In genomic region chr9:121187811-121188210, GRCm38 (mm10) we compare ENCODE assay signal across 19 mouse cellular contexts.
DNase-seq lines count a peak whose midpoint lies in the region; ATAC-seq lines count a peak whose summit lies in the region.
"Had no signal": no experiment of that assay in that cellular context is flagged by ENCODE, and none has a peak within 500 bp of the region (broad histone marks: within the 10 kb centered on the region; RNA-seq: fewer than 3 reads in every experiment).

No protein-coding gene starts in this region.

- 0 out of 2 replicates have a peak, but pooled peaks have one; percentile 50 for ATAC-seq in frontal cortex, adult (ENCODE audit: low TSS enrichment)
- no peak for ATAC-seq in midbrain, embryonic 11.5 days (ENCODE audit: low FRiP score)
- no peak for ATAC-seq in midbrain, embryonic 14.5 days (ENCODE audit: low FRiP score, low TSS enrichment)
- ATAC-seq: forebrain, embryonic 14.5 days; intestine, embryonic 15.5 days had no signal

- H3K9me3 ChIP-seq in heart, embryonic 10.5 days, result peaks cover 9% of the 10 kb centered on the region; the same call in 1 of the 2 replicates
- peaks cover 2% of the 10 kb centered on the region; the same call in 1 of the 2 replicates for H3K9me3 ChIP-seq in midbrain, embryonic 11.5 days (ENCODE audit: control insufficient read depth, low read length)
- H3K9me3 ChIP-seq in midbrain, embryonic 14.5 days (ENCODE audit: control insufficient read depth, low read length), result peaks cover 6% of the 10 kb centered on the region
- H3K9me3 ChIP-seq: intestine, embryonic 15.5 days had no signal

- peaks cover 10% of the 10 kb centered on the region for H3K36me3 ChIP-seq in heart, embryonic 10.5 days
- H3K36me3 ChIP-seq in midbrain, embryonic 11.5 days (ENCODE audit: control insufficient read depth, insufficient read depth, low read length), result no peaks in the 10 kb centered on the region; the same call in none of the 2 replicates
- no peaks in the 10 kb centered on the region for H3K36me3 ChIP-seq in midbrain, embryonic 14.5 days (ENCODE audit: control insufficient read depth, insufficient read depth, low read length)
- H3K36me3 ChIP-seq: intestine, embryonic 15.5 days had no signal

- WGBS in heart, embryonic 10.5 days, result 77% methylated on average over 8 of the region's 8 CpGs
- 90% methylated on average over 8 of the region's 8 CpGs for WGBS in midbrain, embryonic 11.5 days
- 84% methylated on average over 8 of the region's 8 CpGs for WGBS in midbrain, embryonic 14.5 days

- no peaks in the 10 kb centered on the region for H3K27me3 ChIP-seq in heart, embryonic 10.5 days (ENCODE audit: insufficient read depth, poor library complexity, severe bottlenecking)
- H3K27me3 ChIP-seq in midbrain, embryonic 11.5 days (ENCODE audit: control insufficient read depth, insufficient read depth, low read length), result no peaks in the 10 kb centered on the region
- no peaks in the 10 kb centered on the region for H3K27me3 ChIP-seq in midbrain, embryonic 14.5 days (ENCODE audit: control insufficient read depth, insufficient read depth, low read length)
- H3K27me3 ChIP-seq: heart, embryonic 12.5 days; intestine, embryonic 15.5 days had no signal

- no peak overlapping the region for H3K4me2 ChIP-seq in midbrain, embryonic 11.5 days
- no peak overlapping the region for H3K4me2 ChIP-seq in midbrain, embryonic 14.5 days (ENCODE audit: low read length)
- H3K4me2 ChIP-seq: heart, embryonic 12.5 days; hindbrain, embryonic 14.5 days; intestine, embryonic 15.5 days had no signal

- H3K4me3 ChIP-seq in heart, embryonic 10.5 days, result no peak overlapping the region
- no peak overlapping the region for H3K4me3 ChIP-seq in midbrain, embryonic 11.5 days (ENCODE audit: low read depth, low read length)
- H3K4me3 ChIP-seq in midbrain, embryonic 14.5 days (replicated peaks; ENCODE audit: low read depth, low read length), result no peak overlapping the region
- H3K4me3 ChIP-seq: embryonic facial prominence, embryonic 10.5 days; gastrocnemius, adult 2 months; heart, embryonic 12.5 days; hindbrain, embryonic 10.5 days; intestine, embryonic 15.5 days had no signal

- no peak overlapping the region for H3K27ac ChIP-seq in heart, embryonic 10.5 days
- no peak overlapping the region for H3K27ac ChIP-seq in midbrain, embryonic 11.5 days (ENCODE audit: low read depth, low read length)
- H3K27ac ChIP-seq in midbrain, embryonic 14.5 days (replicated peaks; ENCODE audit: low read depth, low read length), result no peak overlapping the region
- H3K27ac ChIP-seq: embryonic facial prominence, embryonic 10.5 days; gastrocnemius, adult 2 months; hindbrain, embryonic 10.5 days; hindbrain, embryonic 14.5 days; intestine, embryonic 15.5 days had no signal

- H3K4me1 ChIP-seq in heart, embryonic 10.5 days, result peaks cover 4% of the 10 kb centered on the region; the same call in 1 of the 2 replicates
- H3K4me1 ChIP-seq in midbrain, embryonic 11.5 days (ENCODE audit: control insufficient read depth, insufficient read depth, low read length), result no peaks in the 10 kb centered on the region
- no peaks in the 10 kb centered on the region for H3K4me1 ChIP-seq in midbrain, embryonic 14.5 days (ENCODE audit: control insufficient read depth, insufficient read depth, low read length)
- H3K4me1 ChIP-seq: embryonic facial prominence, embryonic 10.5 days; hindbrain, embryonic 10.5 days; intestine, embryonic 15.5 days had no signal

- no peak for DNase-seq in frontal cortex, postnatal 14 days (ENCODE audit: low spot score in 2 of 2)
- peak; percentile 68 for DNase-seq in heart, embryonic 10.5 days (ENCODE audit: low spot score)
- no peak for DNase-seq in heart, adult 8-10 months (ENCODE audit: low spot score)
- peak; percentile 17 for DNase-seq in midbrain, embryonic 11.5 days (ENCODE audit: low spot score, missing footprints)
- DNase-seq in midbrain, embryonic 14.5 days, result no peak
- peak; percentile 32 to 57 for DNase-seq in right cerebral cortex, postnatal 10 days (ENCODE audit: low spot score in 2 of 2)
- no peak for DNase-seq in adrenal gland, postnatal 4 days (ENCODE audit: low spot score in 2 of 2)
- DNase-seq: adrenal gland, postnatal 14 days; cerebellum, adult 2 months; cerebellum, postnatal 10 days; gastrocnemius, adult 2 months; gastrocnemius, postnatal 25 days had no signal

- no peak overlapping the region for H3K9ac ChIP-seq in midbrain, embryonic 11.5 days (ENCODE audit: low read length)
- no peak overlapping the region for H3K9ac ChIP-seq in midbrain, embryonic 14.5 days (replicated peaks; ENCODE audit: low read length)
- H3K9ac ChIP-seq: heart, embryonic 12.5 days; hindbrain, embryonic 14.5 days; intestine, embryonic 15.5 days had no signal

Comparison
In these comparisons a context has a peak if more than half of its experiments do, and no peak if none do; other contexts are left out.
1. DNase-seq: peak in heart, embryonic 10.5 days (single experiment), midbrain, embryonic 11.5 days (single experiment) and right cerebral cortex, postnatal 10 days (2 of 2); none in frontal cortex, postnatal 14 days (0 of 2), heart, adult 8-10 months (single experiment), midbrain, embryonic 14.5 days (single experiment) and adrenal gland, postnatal 4 days (0 of 2).